Mouse (Mus musculus) layer of hippocampus, adult 18-20 months (tissue): ENCODE results near the gene Hoxa11. TPM values are rescaled to one million over a fixed set of nuclear protein-coding genes. Genes with fewer than 3 reads are reported as not detected.

Experiments used
- DNase-seq, 2 experiments: peaks; one replicate each; pipeline ENCODE4 v3.0.0; 2022; ENCODE audit warnings: low spot score in 2 of 2
- total RNA-seq, 2 experiments: library from RNA; stranded (reverse); gene quantifications; 2 replicates each; pipeline ENCODE4 v1.2.3; 2021

Hoxa11 gene
- total RNA-seq, 2 experiments from 2014 or later = not detected

- DNase-seq = no peak
These were observed 19.8 kb upstream of the Hoxa11 start for GRCm38 (mm10) chr6:52265306-52265912.

GRCm38 (mm10) chr6:52264106-52264790 lies 18.6 kb upstream of the Hoxa11 start:
- no peak for DNase-seq

GRCm38 (mm10) chr6:52263321-52263585 lies 17.6 kb upstream of the Hoxa11 start:
- DNase-seq = no peak

GRCm38 (mm10) chr6:52262463-52263320 lies 17.1 kb upstream of the Hoxa11 start:
- no peak for DNase-seq

- no peak for DNase-seq
These were observed 16.3 kb upstream of the Hoxa11 start for GRCm38 (mm10) chr6:52261751-52262462.

GRCm38 (mm10) chr6:52260654-52261575 lies 15.3 kb upstream of the Hoxa11 start, which contains the start of gene Hoxa13:
Hoxa13 (minus strand) TSS chr6:52260880.
- DNase-seq = no peak

GRCm38 (mm10) chr6:52259811-52260261 lies 14.2 kb upstream of the Hoxa11 start:
- DNase-seq = no peak

GRCm38 (mm10) chr6:52259081-52259790 lies 13.6 kb upstream of the Hoxa11 start:
- DNase-seq = no peak

GRCm38 (mm10) chr6:52256956-52257355 lies 11.3 kb upstream of the Hoxa11 start:
- DNase-seq = peak in 1 of 2 experiments; percentile 86

- DNase-seq = no peak
These were observed 8.2 kb upstream of the Hoxa11 start for GRCm38 (mm10) chr6:52253511-52254500.

- DNase-seq = no peak
These were observed 7.3 kb upstream of the Hoxa11 start for GRCm38 (mm10) chr6:52252775-52253376.

- no peak for DNase-seq
These were observed 6.6 kb upstream of the Hoxa11 start for GRCm38 (mm10) chr6:52252016-52252774.

GRCm38 (mm10) chr6:52251177-52251879 lies 5.7 kb upstream of the Hoxa11 start:
- no peak for DNase-seq

- DNase-seq = no peak
These were observed 4.2 kb upstream of the Hoxa11 start for GRCm38 (mm10) chr6:52249826-52250225.

- no peak for DNase-seq
These were observed 3.8 kb upstream of the Hoxa11 start for GRCm38 (mm10) chr6:52249415-52249738.

GRCm38 (mm10) chr6:52248638-52249414 lies 3.2 kb upstream of the Hoxa11 start:
- no peak for DNase-seq
